ENCODE assay signal across 8 mouse cellular contexts in the genomic region with DNA sequence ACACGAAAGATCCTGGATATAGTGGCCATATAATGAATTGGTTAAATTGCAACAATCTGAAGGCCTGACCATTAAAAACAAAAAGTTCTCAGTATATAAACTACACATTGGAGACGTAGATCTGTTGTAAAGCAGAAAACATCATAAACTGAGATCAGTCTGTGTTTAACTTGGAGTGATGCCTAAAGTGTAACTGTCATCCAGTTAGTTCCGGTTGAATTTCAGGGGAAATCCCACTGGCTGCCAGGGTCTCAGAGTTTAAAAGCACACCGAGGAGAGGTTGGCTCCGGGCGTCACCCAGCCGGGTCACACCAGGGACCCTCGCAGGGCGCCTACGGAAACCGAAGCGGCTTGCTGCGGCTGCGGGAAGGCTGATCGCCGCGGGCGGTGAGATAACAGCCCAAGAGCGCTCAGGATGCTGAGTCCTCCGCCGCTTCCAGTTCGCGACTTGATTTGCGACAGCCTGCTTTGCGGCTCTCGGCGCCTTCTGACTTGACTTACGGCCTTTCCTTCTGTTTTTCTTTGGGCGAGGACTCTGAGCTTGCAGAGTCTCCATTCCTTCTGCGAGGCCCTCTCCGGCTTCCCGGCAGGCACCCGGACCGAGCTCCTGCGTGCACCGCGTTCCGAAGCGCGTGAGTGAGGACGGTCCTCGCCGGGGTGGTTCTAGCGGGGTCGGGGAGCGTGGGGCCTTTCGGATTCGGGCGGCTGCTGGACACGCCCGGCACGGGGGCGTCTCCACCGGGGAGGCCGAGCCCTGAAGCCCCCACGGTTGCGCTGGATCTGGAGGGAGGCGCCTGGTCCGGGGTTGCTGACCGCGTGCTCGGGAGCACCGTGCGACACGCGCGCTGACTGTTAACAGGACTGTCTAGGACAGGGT. TPM values are rescaled to one million over a fixed set of nuclear protein-coding genes. Genes with fewer than 3 reads are reported as not detected.
DNase-seq lines count a peak whose midpoint lies in the region; ATAC-seq and TF ChIP-seq lines count a peak whose summit lies in the region.

TSS of gene Rad52 (plus strand) at position 495 of the 877 bp plus-strand sequence.

- no peak for TF ChIP-seq CTCF in CH12.LX (conservative IDR thresholded peaks at IDR 0.05 in 1 of 2, IDR thresholded peaks at IDR 0.05 in 1 of 2; ENCODE audit: low read depth in 2 of 2, low read length in 2 of 2)
- no peak for TF ChIP-seq CTCF in heart, postnatal 0 days (IDR thresholded peaks at IDR 0.05; ENCODE audit: low read depth)
- no peak for TF ChIP-seq CTCF in testis, adult 2 months (IDR thresholded peaks at IDR 0.05; ENCODE audit: control insufficient read depth, insufficient read depth, insufficient replicate concordance, low read depth, low read length)

- peak within 1 kb of the TSS; percentile 92 for H3K4me2 ChIP-seq in CH12.LX (ENCODE audit: insufficient read depth, low read depth, poor library complexity, severe bottlenecking)
- H3K4me2 ChIP-seq in forebrain, embryonic 12.5 days = peak within 1 kb of the TSS; percentile 83
- H3K4me2 ChIP-seq in heart, postnatal 0 days (ENCODE audit: low read depth, low read length) = peak within 1 kb of the TSS; percentile 79
- peak within 1 kb of the TSS; percentile 66 for H3K4me2 ChIP-seq in liver, embryonic 16.5 days (ENCODE audit: low read depth, low read length)
- peak within 1 kb of the TSS; percentile 74 for H3K4me2 ChIP-seq in neural tube, embryonic 13.5 days

- peak within 1 kb of the TSS; percentile 46 for H3K27ac ChIP-seq in CH12.LX (ENCODE audit: insufficient read depth, low read depth)
- peak within 1 kb of the TSS; percentile 93 for H3K27ac ChIP-seq in forebrain, embryonic 12.5 days
- H3K27ac ChIP-seq in heart, postnatal 0 days (ENCODE audit: low read depth) = peak within 1 kb of the TSS; percentile 93
- peak within 1 kb of the TSS; percentile 96 for H3K27ac ChIP-seq in liver, embryonic 16.5 days (ENCODE audit: low read length)
- peak within 1 kb of the TSS; percentile 92 for H3K27ac ChIP-seq in neural tube, embryonic 13.5 days (replicated peaks)
- H3K27ac ChIP-seq in testis, adult 2 months (ENCODE audit: control insufficient read depth, insufficient read depth, low read depth, low read length) = peak within 1 kb of the TSS; percentile 94

- H3K36me3 ChIP-seq in CH12.LX (replicated peaks in 1 of 2; ENCODE audit: control insufficient read depth in 1 of 2, insufficient read depth in 1 of 2, low read length in 1 of 2) = peaks cover 0 to 27% of the 10 kb centered on the region in 2 experiments
- H3K36me3 ChIP-seq in forebrain, embryonic 12.5 days (replicated peaks) = peaks cover 6% of the 10 kb centered on the region
- peaks cover 9% of the 10 kb centered on the region; the same call in 1 of the 2 replicates for H3K36me3 ChIP-seq in heart, postnatal 0 days (replicated peaks; ENCODE audit: control insufficient read depth, insufficient read depth, low read length)
- no peaks in the 10 kb centered on the region for H3K36me3 ChIP-seq in liver, embryonic 16.5 days (ENCODE audit: control insufficient read depth, insufficient read depth)
- 0 out of 2 replicates have a peak, but pooled peaks cover 3% of the 10 kb centered on the region for H3K36me3 ChIP-seq in neural tube, embryonic 13.5 days
- no peaks in the 10 kb centered on the region for H3K36me3 ChIP-seq in testis, adult 2 months (ENCODE audit: control insufficient read depth, insufficient read depth, low read length)

- in situ Hi-C loops in CH12.LX (cut with MboI; ENCODE audit: low pct_ligation_motif_present, low pct_unique_long_range_greater_than_20kb, low sequenced_read_pairs) = loop anchor here (25.0 kb wide), 2 partner anchors 90 to 415 kb away; partner anchors contain the start of gene Fbxl14

- no peaks in the 10 kb centered on the region for H3K27me3 ChIP-seq in CH12.LX (replicated peaks)
- no peaks in the 10 kb centered on the region for H3K27me3 ChIP-seq in forebrain, embryonic 12.5 days
- H3K27me3 ChIP-seq in heart, postnatal 0 days (ENCODE audit: control insufficient read depth, insufficient read depth, low read length) = no peaks in the 10 kb centered on the region
- no peaks in the 10 kb centered on the region for H3K27me3 ChIP-seq in liver, embryonic 16.5 days (ENCODE audit: control insufficient read depth, insufficient read depth, low read depth, low read length)
- H3K27me3 ChIP-seq in neural tube, embryonic 13.5 days = no peaks in the 10 kb centered on the region
- H3K27me3 ChIP-seq in testis, adult 2 months (ENCODE audit: control insufficient read depth, insufficient read depth, low read length) = no peaks in the 10 kb centered on the region

- no peak for TF ChIP-seq RAD21 in CH12.LX (IDR thresholded peaks at IDR 0.05; ENCODE audit: low read depth, low read length)

- peak; percentile 90 for ATAC-seq in forebrain, embryonic 12.5 days (ENCODE audit: low FRiP score)
- ATAC-seq in heart, postnatal 0 days (ENCODE audit: insufficient read depth, low read depth) = peak; percentile 84
- peak; percentile 89 for ATAC-seq in liver, embryonic 16.5 days (ENCODE audit: low read depth)
- ATAC-seq in neural tube, embryonic 13.5 days (ENCODE audit: low read depth) = peak; percentile 91

- peak within 1 kb of the TSS; percentile 92 to 96 (median 95) for H3K4me3 ChIP-seq in CH12.LX (replicated peaks in 1 of 3; ENCODE audit: low read depth in 2 of 3, low read length in 2 of 3, poor library complexity in 1 of 3)
- peak within 1 kb of the TSS; percentile 95 for H3K4me3 ChIP-seq in forebrain, embryonic 12.5 days (replicated peaks)
- peak within 1 kb of the TSS; percentile 69 for H3K4me3 ChIP-seq in heart, postnatal 0 days (ENCODE audit: low read depth, low read length)
- peak within 1 kb of the TSS; percentile 90 for H3K4me3 ChIP-seq in liver, embryonic 16.5 days (ENCODE audit: low read depth, low read length)
- peak within 1 kb of the TSS; percentile 98 for H3K4me3 ChIP-seq in neural tube, embryonic 13.5 days
- peak within 1 kb of the TSS; percentile 92 for H3K4me3 ChIP-seq in testis, adult 2 months (ENCODE audit: control insufficient read depth, low read depth, low read length)

- peak; percentile 83 for TF ChIP-seq POLR2A in CH12.LX (IDR thresholded peaks at IDR 0.05; ENCODE audit: low read depth, low read length)
- TF ChIP-seq POLR2A in testis, adult 2 months (IDR thresholded peaks at IDR 0.05; ENCODE audit: control insufficient read depth, low read depth, low read length) = peak; percentile 71

- H3K4me1 ChIP-seq in CH12.LX (ENCODE audit: control insufficient read depth in 1 of 2, insufficient read depth in 2 of 2) = peaks cover 0 to 11% of the 10 kb centered on the region in 2 experiments; a peak in 3 of 4 replicates
- H3K4me1 ChIP-seq in forebrain, embryonic 12.5 days = peaks cover 10% of the 10 kb centered on the region
- H3K4me1 ChIP-seq in heart, postnatal 0 days (ENCODE audit: control insufficient read depth, insufficient read depth) = peaks cover 6% of the 10 kb centered on the region; the same call in 1 of the 2 replicates
- peaks cover 10% of the 10 kb centered on the region for H3K4me1 ChIP-seq in liver, embryonic 16.5 days (ENCODE audit: control insufficient read depth, low read depth, low read length)
- peaks cover 20% of the 10 kb centered on the region for H3K4me1 ChIP-seq in neural tube, embryonic 13.5 days (replicated peaks)
- peaks cover 2% of the 10 kb centered on the region; the same call in 1 of the 2 replicates for H3K4me1 ChIP-seq in testis, adult 2 months (ENCODE audit: control insufficient read depth, insufficient read depth, low read length)

- no peak for TF ChIP-seq EP300 in CH12.LX (IDR thresholded peaks at IDR 0.05; ENCODE audit: low read length)
- peak; percentile 47; the same call in 1 of the 2 replicates for TF ChIP-seq EP300 in heart, postnatal 0 days (IDR thresholded peaks at IDR 0.05; ENCODE audit: low read depth)

- H3K9me3 ChIP-seq in CH12.LX (replicated peaks; ENCODE audit: low read length) = no peaks in the 10 kb centered on the region
- no peaks in the 10 kb centered on the region for H3K9me3 ChIP-seq in forebrain, embryonic 12.5 days
- no peaks in the 10 kb centered on the region for H3K9me3 ChIP-seq in heart, postnatal 0 days (replicated peaks; ENCODE audit: control insufficient read depth, low read length)
- H3K9me3 ChIP-seq in liver, embryonic 16.5 days (replicated peaks; ENCODE audit: control insufficient read depth, low read length) = no peaks in the 10 kb centered on the region
- H3K9me3 ChIP-seq in neural tube, embryonic 13.5 days = no peaks in the 10 kb centered on the region

- H3K79me2 ChIP-seq in CH12.LX (replicated peaks; ENCODE audit: control insufficient read depth, extremely low read depth, insufficient read depth, poor library complexity, severe bottlenecking) = peaks cover 15% of the 10 kb centered on the region

- dilution Hi-C loops in CH12.LX (cut with MboI; ENCODE audit: extremely low pct_ligation_motif_present, extremely low pct_unique_long_range_greater_than_20kb, low sequenced_read_pairs) = no loop called here

- peak; percentile 87 for DNase-seq in CH12.LX (ENCODE audit: extremely low read depth)
- DNase-seq in c-Kit-positive CD71-positive TER-119-negative erythroid progenitor cells, embryonic 14.5 days (ENCODE audit: low read depth) = peak; percentile 87
- DNase-seq in heart, postnatal 0 days (ENCODE audit: low spot score) = peak; percentile 91
- peak; percentile 86 to 93 for DNase-seq in kidney, postnatal 4 days

- H3K9ac ChIP-seq in CH12.LX (ENCODE audit: insufficient read depth, low read depth) = peak within 1 kb of the TSS; percentile 85
- peak within 1 kb of the TSS; percentile 95 for H3K9ac ChIP-seq in forebrain, embryonic 12.5 days
- H3K9ac ChIP-seq in heart, postnatal 0 days (replicated peaks; ENCODE audit: low read depth, low read length) = peak within 1 kb of the TSS; percentile 74
- H3K9ac ChIP-seq in liver, embryonic 16.5 days (ENCODE audit: low read depth, low read length) = peak within 1 kb of the TSS; percentile 91
- H3K9ac ChIP-seq in neural tube, embryonic 13.5 days = peak within 1 kb of the TSS; percentile 97

- WGBS in forebrain, embryonic 12.5 days = 2% methylated on average over 67 of the region's 67 CpGs
- WGBS in heart, postnatal 0 days = 1% methylated on average over 67 of the region's 67 CpGs
- 1% methylated on average over 67 of the region's 67 CpGs for WGBS in liver, embryonic 16.5 days (ENCODE audit: insufficient replicate concordance)
- WGBS in neural tube, embryonic 13.5 days = 1% methylated on average over 67 of the region's 67 CpGs

TF ChIP-seq in CH12.LX, 34 proteins besides CTCF, POLR2A, EP300 and RAD21 (continues in another document):
- TF ChIP-seq BHLHE40 (IDR thresholded peaks at IDR 0.05; ENCODE audit: low read depth, low read length) = no peak

RNA-seq across cellular contexts. Expression of gene Rad52, which starts in this region (rescaled TPM):
- total RNA-seq in CH12.LX (2012; rRNA removed) (8.4 and 10.2 TPM in 2 replicates), CH12.LX (2014; rRNA removed) (12.2 and 14.2 TPM in 2 replicates)
- polyA plus RNA-seq in CH12.LX (2012; ENCODE audit: insufficient read length, low read depth) = 8.8 and 9.3 TPM in 2 replicates
- 22.8 and 25.2 TPM in 2 replicates for polyA plus RNA-seq in forebrain, embryonic 12.5 days (2016; fragmentation: Nextera tagmentation; extraction: Ambion mirVana)
- total RNA-seq in heart, postnatal 0 days (2014; rRNA removed; ENCODE audit: low replicate concordance) = 22.4 and 31.2 TPM in 2 replicates
- polyA plus RNA-seq in heart, postnatal 0 days (2015; fragmentation: Nextera tagmentation; extraction: Ambion mirVana) = 8.6 and 9.7 TPM in 2 replicates
- polyA plus RNA-seq in liver, embryonic 16.5 days (2015; fragmentation: Nextera tagmentation; extraction: Ambion mirVana) = 8.3 and 8.7 TPM in 2 replicates
- polyA plus RNA-seq in neural tube, embryonic 13.5 days (2015; fragmentation: Nextera tagmentation; extraction: Ambion mirVana) = 26.1 and 28.5 TPM in 2 replicates
- polyA plus RNA-seq in testis, adult 2 months (2012; rRNA removed) = 11.6 and 12.5 TPM in 2 replicates

Comparison
In these comparisons a context has a peak if more than half of its experiments do, and no peak if none do; other contexts are left out.
1. Peak in every context shown above with its lines: DNase-seq, ATAC-seq, H3K4me3 ChIP-seq and H3K27ac ChIP-seq.
2. H3K27ac ChIP-seq: peak in every context shown above with its lines; median percentile 96 in liver, embryonic 16.5 days; 94 in testis, adult 2 months; 93 in forebrain, embryonic 12.5 days; 93 in heart, postnatal 0 days; 92 in neural tube, embryonic 13.5 days; 46 in CH12.LX.